Mouse (Mus musculus) T-helper 1 cell (primary cell): ENCODE measurements around the gene Vmn1r70.

Experiments
- in situ Hi-C: fragments of 300-600 bp; cut with MboI, MseI; formaldehyde crosslinking; loops from one replicate; pipeline ENCODE4 v1.15.1; 2025; ENCODE audit warnings: high pct_unique_total_duplicates

Vmn1r70 gene

GRCm38 (mm10) chr7:10631232-10631631 is at the start of gene Vmn1r70:
Gene Vmn1r70 (plus strand): TSS chr7:10631532.
- in situ Hi-C loops = no loop called here

- in situ Hi-C loops = no loop called here
Observed at GRCm38 (mm10) chr7:10613559-10613958, 17.8 kb upstream of the Vmn1r70 start, which contains the start of gene Vmn1r69. Gene Vmn1r69 (minus strand): TSS chr7:10613659.
